Mouse (Mus musculus) bone marrow, adult 2 months (tissue): ENCODE results near the gene Nans.

Source experiments
- CTCF ChIP-seq: fragments of 200-500 bp; IDR thresholded peaks from 2 replicates; pipeline ENCODE4 v1.5.1; 2011; ENCODE audit warnings: low read length, control low read depth; ENCODE audit not compliant: control insufficient read depth, insufficient read depth
- POLR2A ChIP-seq: fragments of 200-500 bp; IDR thresholded peaks from 2 replicates; pipeline ENCODE4 v1.6.1; 2011; ENCODE audit warnings: low read depth, mild to moderate bottlenecking, control low read depth, low read length, borderline replicate concordance; ENCODE audit not compliant: control insufficient read depth

GRCm38 (mm10) chr4:46532926-46533325, 43.9 kb downstream of the Nans start:
- TF ChIP-seq CTCF, result no peak
- no peak for TF ChIP-seq POLR2A
